Mouse (Mus musculus) liver, embryonic 14.5 days (tissue): ENCODE measurements at regions not wholly inside any gene's neighbourhood (a gene's known extent, or its start where the extent isn't known, plus 50 kb on each side); places are given as distances from the start of the nearest gene placed in this dataset.

Experiments
- ATAC-seq: fragments of 200-750 bp; cut with Nextera tagmentation; 2 replicates; pipeline ENCODE4 v1.8.0; 2017; ENCODE audit warnings: moderate number of reproducible peaks, mild to moderate bottlenecking, moderate library complexity; ENCODE audit not compliant: insufficient read depth
- DNase-seq, 3 experiments: peaks; one replicate each; pipeline ENCODE4 v3.0.0-alpha.2; 2012 to 2013; ENCODE audit warnings: low read depth in 3 of 3, low spot score in 3 of 3
- H3K27ac ChIP-seq: fragments of 300-500 bp; sonication (generic); 2 replicates; pipeline ENCODE4 v1.5.1; 2014; ENCODE audit warnings: moderate library complexity, mild to moderate bottlenecking, control low read depth, inconsistent platforms
- H3K27me3 ChIP-seq: fragments of 300-500 bp; sonication (generic); 2 replicates; pipeline ENCODE4 v1.6.1; 2014; ENCODE audit warnings: mild to moderate bottlenecking, low read length, moderate library complexity; ENCODE audit not compliant: control insufficient read depth, insufficient read depth
- H3K36me3 ChIP-seq: fragments of 300-500 bp; sonication (generic); replicated peaks from 2 replicates; pipeline ENCODE4 v1.6.1; 2014; ENCODE audit warnings: low read depth; ENCODE audit not compliant: control insufficient read depth, insufficient read depth
- H3K4me1 ChIP-seq, 2 experiments: fragments of 200-500 bp in 1 of 2; fragments of 300-500 bp in 1 of 2; sonication (generic) in 1 of 2; replicated peaks; 2 replicates each; pipeline ENCODE4 v1.6.1; 2012 to 2014; ENCODE audit warnings: antibody characterized with exemption in 1 of 2, inconsistent platforms in 1 of 2, low read length in 1 of 2; ENCODE audit not compliant: control insufficient read depth in 2 of 2, insufficient read depth in 2 of 2
- H3K4me2 ChIP-seq: fragments of 300-500 bp; sonication (generic); 2 replicates; pipeline ENCODE4 v1.6.1; 2014; ENCODE audit warnings: low read depth, mild to moderate bottlenecking, control low read depth, moderate library complexity
- H3K4me3 ChIP-seq, 2 experiments: fragments of 200-500 bp in 1 of 2; fragments of 300-500 bp in 1 of 2; sonication (generic) in 1 of 2; 2 replicates each; pipeline ENCODE4 v1.5.1; 2012 to 2014; ENCODE audit warnings: low read depth in 2 of 2, low read length in 2 of 2, mild to moderate bottlenecking in 2 of 2, control low read depth in 1 of 2, inconsistent platforms in 1 of 2, moderate library complexity in 1 of 2; ENCODE audit not compliant: insufficient read depth in 1 of 2
- H3K9ac ChIP-seq: fragments of 300-500 bp; sonication (generic); replicated peaks from 2 replicates; pipeline ENCODE4 v1.6.1; 2014; ENCODE audit warnings: mild to moderate bottlenecking, control low read depth, moderate library complexity
- H3K9me3 ChIP-seq: fragments of 300-500 bp; sonication (generic); 2 replicates; pipeline ENCODE4 v1.6.1; 2016; ENCODE audit warnings: low read length, mixed read lengths; ENCODE audit not compliant: control insufficient read depth
- CTCF ChIP-seq: IDR thresholded peaks from 2 replicates; pipeline ENCODE4 v1.5.1; 2016; ENCODE audit warnings: antibody characterized with exemption, low read depth, control low read depth
- EP300 ChIP-seq: IDR thresholded peaks from 2 replicates; pipeline ENCODE4 v1.6.1; 2016; ENCODE audit warnings: antibody characterized with exemption, low read depth
- WGBS: fragments of 180-500 bp; shearing (Covaris S2); extraction: QIAGEN DNeasy Blood & Tissue Kit; methylation state at CpG from one replicate; pipeline ENCODE4 v1.1.7; 2014; ENCODE audit not compliant: insufficient replicate concordance; 5-methylcytosine and 5-hydroxymethylcytosine counted together

DNA sequence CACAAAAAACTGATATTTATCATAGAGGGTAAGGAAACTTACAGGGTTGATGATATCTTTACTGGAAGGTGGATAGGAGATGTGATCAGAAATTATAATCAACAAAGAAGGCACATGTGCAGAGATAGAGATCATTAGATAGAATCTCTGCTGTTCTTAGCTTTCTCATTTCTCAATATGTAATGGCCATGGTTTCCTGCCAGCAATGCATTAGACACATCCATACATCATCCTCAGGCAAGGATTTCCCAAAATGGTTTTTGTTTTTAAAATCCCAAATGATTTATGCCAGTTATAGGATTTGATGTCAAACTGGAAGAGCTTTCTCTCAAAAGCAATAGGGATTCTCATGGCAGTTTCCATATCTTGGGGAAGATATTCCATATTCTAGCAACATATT, 52.0 kb upstream of the C030005K15Rik start:
- Histone ChIP-seq H3K4me2 (no peak overlapping the region), H3K4me1 (no peaks in the 10 kb centered on the region), H3K9ac (no peak overlapping the region), H3K27me3 (no peaks in the 10 kb centered on the region), H3K9me3 (no peaks in the 10 kb centered on the region), H3K4me3 (no peak overlapping the region), H3K36me3 (no peaks in the 10 kb centered on the region), H3K27ac (no peak overlapping the region)
- no peak for DNase-seq
- no peak for ATAC-seq
- TF ChIP-seq CTCF (no peak), EP300 (no peak)

DNA sequence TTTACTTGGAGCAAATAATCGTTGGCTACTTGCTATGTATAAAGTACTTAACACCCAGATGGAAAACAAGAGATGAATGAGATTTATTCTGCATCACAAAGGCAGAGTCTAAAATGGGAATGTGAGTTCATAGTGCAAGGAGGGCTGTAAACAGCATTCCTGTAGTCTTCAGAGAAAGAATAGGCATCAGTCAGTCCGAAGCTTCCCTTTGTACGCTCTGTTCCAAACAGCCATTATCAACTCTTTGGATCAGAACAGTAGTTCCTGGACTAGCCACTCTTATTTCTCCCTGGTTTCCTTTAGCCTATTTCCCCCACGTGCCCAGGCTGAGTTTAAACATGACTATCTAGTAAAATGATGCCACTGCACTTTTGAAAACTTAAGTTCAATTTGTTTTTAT, 52.8 kb upstream of the C030005K15Rik start:
- no peak for ATAC-seq
- Histone ChIP-seq H3K27me3 (no peaks in the 10 kb centered on the region), H3K4me3 (no peak overlapping the region), H3K9me3 (no peaks in the 10 kb centered on the region), H3K36me3 (no peaks in the 10 kb centered on the region), H3K4me1 (no peaks in the 10 kb centered on the region), H3K9ac (no peak overlapping the region), H3K27ac (no peak overlapping the region), H3K4me2 (no peak overlapping the region)
- 33% methylated on average over 4 of the region's 4 CpGs for WGBS
- TF ChIP-seq CTCF (no peak), EP300 (no peak)
- no peak for DNase-seq

DNA sequence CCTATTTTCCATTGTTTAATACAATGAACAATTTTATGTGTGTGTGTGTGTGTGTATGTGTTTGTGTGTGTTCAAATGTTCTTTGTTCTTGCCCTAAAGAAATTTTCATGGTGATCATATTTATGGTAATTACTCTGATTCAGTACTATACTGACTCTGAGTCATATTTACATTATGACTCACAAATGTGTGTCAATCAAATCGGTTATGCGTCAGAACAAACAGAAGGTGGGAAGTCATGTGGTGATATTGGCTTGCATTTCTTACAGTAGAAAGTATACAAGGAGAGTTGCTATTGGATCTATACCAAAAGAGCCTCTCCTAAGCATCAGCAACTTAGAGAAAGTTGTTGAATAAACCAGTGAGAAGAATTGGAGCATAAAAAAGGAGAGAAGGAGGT, 67.2 kb upstream of the C030005K15Rik start:
- Histone ChIP-seq H3K27ac (no peak overlapping the region), H3K36me3 (no peaks in the 10 kb centered on the region), H3K4me1 (no peaks in the 10 kb centered on the region), H3K4me2 (no peak overlapping the region), H3K9ac (no peak overlapping the region), H3K9me3 (no peaks in the 10 kb centered on the region), H3K4me3 (no peak overlapping the region), H3K27me3 (no peaks in the 10 kb centered on the region)
- ATAC-seq: no peak
- DNase-seq: no peak
- TF ChIP-seq EP300: no peak
- no peak for TF ChIP-seq CTCF
- WGBS: 61% methylated on average over 2 of the region's 2 CpGs

DNA sequence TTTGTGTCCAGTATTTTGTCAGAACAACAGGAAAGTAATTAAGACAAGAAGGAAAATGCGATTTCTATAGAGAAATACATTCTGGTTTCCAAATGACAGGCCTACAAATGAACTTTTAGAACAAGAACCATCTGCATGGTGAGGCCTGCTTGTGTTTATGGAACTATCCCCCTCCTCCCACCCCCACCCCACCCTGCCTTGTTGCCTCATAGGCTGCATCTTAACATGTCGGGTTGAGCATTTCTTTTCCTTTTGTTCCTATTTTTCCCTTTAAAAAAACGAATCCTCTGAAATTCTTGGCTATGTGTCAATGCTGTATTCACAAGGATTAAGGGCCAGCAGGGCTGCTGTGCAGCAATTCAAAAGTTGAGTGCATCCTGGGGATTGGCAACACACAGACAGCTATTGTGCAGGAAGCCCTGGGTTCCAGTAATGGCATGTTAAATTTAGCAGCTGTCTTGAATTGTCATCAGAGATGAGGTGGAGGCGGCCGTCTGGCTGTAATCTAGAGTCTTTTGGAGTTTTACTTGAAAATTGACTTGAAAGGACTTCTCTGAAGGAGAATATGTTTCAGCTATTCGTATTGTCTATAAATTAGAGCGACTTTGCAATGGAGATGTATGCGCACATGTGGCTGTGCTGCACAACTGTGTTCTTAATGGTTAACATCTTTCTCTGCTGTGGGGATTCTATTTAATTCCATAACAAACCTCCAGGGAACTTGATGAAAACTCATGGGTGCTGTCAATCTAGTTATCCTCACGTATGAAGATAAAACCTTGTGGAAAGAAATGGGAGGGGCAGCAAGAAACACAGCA, 75.1 kb upstream of the C030005K15Rik start:
- Histone ChIP-seq H3K4me1 (no peaks in the 10 kb centered on the region), H3K27ac (no peak overlapping the region), H3K9me3 (no peaks in the 10 kb centered on the region), H3K27me3 (no peaks in the 10 kb centered on the region), H3K36me3 (no peaks in the 10 kb centered on the region), H3K9ac (no peak overlapping the region), H3K4me3 (no peak overlapping the region), H3K4me2 (no peak overlapping the region)
- DNase-seq: no peak
- TF ChIP-seq CTCF: no peak
- TF ChIP-seq EP300: no peak
- 59% methylated on average over 9 of the region's 9 CpGs for WGBS
- no peak for ATAC-seq

DNA sequence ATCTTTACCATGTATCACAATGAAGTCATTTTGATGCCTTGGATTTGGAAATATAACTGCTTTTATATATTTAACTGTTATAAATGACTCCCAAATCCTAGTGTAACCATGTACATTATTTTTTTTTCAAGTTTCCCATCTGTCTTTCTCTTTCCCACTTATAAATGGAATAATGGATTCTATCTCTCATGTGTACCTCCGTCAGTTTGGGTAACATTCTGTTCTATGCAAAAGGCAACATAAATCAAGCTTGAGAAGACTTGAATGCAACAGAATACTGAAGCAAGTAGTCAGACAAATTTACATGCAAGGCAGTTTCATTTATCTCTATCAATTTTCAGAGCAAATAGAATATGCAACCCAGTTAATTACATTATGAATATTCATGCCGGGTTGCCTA, 81.4 kb upstream of the C030005K15Rik start:
- WGBS: 59% methylated on average over 2 of the region's 2 CpGs

More for the DNA sequence above, 81.4 kb upstream of the C030005K15Rik start:
- Histone ChIP-seq H3K27me3 (no peaks in the 10 kb centered on the region), H3K4me3 (no peak overlapping the region), H3K9ac (no peak overlapping the region), H3K9me3 (no peaks in the 10 kb centered on the region), H3K36me3 (no peaks in the 10 kb centered on the region), H3K4me2 (no peak overlapping the region), H3K4me1 (no peaks in the 10 kb centered on the region), H3K27ac (no peak overlapping the region)
- DNase-seq (no peak), ATAC-seq (no peak)
- TF ChIP-seq CTCF (no peak), EP300 (no peak)
